Mouse (Mus musculus) fat pad, adult 2 months (tissue): ENCODE measurements around the gene Igf2.

ENCODE experiments used
- DNase-seq: peaks from one replicate; pipeline ENCODE4 v3.0.0-alpha.2; 2011; ENCODE audit warnings: low read depth, low spot score; ENCODE audit errors: extremely low read depth

Igf2 gene

DNA sequence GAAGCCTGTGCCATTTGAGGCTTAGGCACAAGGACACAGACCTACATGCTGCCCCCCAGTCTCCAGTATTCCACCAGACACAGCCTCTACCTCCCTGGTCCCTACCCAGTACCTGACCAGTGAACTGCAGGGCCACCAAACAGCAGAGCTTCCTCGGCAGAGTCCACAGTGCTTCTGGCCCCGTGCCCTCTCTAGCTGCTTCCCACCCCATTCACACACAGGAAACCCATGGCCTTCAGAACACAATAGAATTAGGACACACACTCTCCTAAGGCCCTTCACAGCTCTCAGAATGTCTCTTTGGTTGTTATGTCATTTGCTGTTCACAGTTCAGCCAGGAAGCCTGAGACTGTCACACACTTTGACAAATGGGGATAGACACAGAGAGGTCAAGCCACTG, at the start of gene Igf2:
Gene Igf2, minus strand, starts transcription at position 158 of the 400 bp plus-strand sequence.
- DNase-seq = no peak

- no peak for DNase-seq
Observed at GRCm38 (mm10) chr7:142714783-142715498, 48.3 kb upstream of the Igf2 start.

DNA sequence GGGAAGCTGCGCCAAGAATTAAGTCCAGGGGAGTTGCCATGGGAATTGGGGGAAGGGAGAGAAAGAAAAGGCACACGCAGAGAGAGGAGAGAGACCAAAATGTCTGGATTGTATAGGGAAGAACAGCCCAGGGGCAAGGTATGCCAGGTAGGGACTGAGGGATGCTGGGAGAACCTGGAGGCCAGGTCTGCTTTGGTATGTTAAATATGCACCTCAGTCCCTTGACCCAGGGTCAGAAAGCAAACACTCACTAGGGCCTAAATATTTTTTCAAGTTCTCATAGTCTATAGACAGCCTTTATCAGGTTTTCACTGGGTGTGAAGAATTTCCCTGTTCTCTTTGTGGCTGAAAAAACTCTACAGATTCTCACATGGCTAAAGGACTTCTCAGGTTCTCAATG, 40.3 kb upstream of the Igf2 start:
- no peak for DNase-seq

DNA sequence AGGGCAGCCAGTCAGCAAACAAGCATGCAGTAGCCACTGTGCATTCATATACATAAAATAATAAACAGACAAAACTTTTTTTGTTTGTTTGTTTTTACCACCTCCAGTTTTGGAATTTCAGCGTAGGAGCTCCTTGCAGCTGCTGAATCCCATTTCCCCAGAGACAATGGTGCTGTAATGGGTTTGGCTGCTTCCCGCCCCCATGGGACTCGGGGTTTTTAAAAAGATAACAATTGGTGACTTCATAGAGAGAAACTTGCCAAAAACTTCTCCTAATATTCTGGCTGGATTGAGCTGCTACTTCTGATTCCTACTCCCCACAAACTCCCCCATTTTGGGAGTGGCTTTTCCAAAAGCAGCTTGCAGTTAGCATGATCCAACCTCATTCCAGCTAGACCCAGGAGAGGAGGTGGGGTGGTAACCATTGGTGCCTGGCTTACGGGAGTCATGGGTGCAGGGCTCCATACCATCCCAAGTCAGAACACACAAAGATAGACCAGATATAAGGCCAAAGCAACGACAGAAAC, 32.8 kb upstream of the Igf2 start:
- no peak for DNase-seq

DNA sequence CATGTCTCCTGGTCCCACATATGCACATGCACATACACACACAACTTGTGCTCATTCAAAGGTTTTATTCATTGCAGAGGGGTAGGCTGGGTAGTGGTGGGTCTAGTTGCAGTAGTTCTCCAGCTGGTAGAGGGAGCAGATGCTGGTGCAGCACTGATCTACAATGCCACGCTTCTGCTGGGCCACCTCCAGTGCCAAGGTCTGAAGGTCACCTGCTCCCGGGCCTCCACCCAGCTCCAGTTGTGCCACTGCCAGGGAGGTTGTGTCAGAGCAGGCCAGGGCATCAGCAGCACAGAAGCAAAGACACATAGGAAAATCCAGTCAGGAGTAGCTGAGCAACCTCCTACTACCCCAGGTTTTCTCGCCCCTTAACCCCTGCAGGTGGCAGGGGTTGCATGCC, 12.0 kb upstream of the Igf2 start:
- no peak for DNase-seq

- DNase-seq = no peak
Observed at GRCm38 (mm10) chr7:142675644-142676043, 9.0 kb upstream of the Igf2 start.

DNA sequence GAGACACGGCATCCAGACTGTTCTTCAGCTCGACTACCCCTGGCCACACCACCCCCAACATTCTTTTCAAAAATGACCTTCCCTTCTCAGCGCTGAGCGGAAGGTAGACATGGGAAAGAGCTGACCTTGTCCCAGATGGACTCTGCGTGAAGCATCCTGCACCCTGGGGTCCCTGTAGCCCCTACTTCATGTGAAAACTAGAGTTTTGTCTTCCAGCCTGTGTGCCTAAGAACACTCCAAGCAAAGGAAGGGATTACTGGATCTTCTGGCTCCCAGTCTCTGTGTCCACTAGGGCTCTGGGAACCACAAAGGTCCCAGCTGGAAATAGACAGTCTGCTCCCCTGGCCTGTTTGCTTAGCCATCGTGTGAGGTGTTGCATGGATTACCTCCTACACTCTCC, 8.5 kb upstream of the Igf2 start:
- DNase-seq = no peak

DNA sequence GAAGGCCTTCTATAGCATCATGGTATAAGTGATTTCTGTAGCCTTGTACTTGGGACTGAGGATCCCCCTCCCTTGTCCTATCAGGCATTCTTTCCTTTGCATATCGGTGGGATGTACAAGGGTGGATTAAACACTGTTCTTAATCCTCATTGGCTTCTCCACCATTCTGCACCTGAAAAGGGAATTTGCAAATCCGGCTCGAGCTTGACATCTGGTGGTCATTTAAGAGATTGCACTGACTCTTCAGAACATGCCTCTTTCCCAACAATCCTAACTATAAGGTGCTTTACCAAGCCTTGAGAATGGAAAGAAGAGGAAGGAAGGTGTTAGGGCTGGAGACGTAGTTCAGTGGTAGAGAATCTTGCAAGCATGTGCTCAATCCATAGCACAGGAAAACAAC, 5.5 kb upstream of the Igf2 start:
- DNase-seq = no peak

GRCm38 (mm10) chr7:142671067-142671466, 4.5 kb upstream of the Igf2 start:
- DNase-seq = no peak

GRCm38 (mm10) chr7:142669751-142670625, 3.4 kb upstream of the Igf2 start, which contains the start of gene Gm49394:
Gene Gm49394 (minus strand): TSS chr7:142669942.
- no peak for DNase-seq

DNA sequence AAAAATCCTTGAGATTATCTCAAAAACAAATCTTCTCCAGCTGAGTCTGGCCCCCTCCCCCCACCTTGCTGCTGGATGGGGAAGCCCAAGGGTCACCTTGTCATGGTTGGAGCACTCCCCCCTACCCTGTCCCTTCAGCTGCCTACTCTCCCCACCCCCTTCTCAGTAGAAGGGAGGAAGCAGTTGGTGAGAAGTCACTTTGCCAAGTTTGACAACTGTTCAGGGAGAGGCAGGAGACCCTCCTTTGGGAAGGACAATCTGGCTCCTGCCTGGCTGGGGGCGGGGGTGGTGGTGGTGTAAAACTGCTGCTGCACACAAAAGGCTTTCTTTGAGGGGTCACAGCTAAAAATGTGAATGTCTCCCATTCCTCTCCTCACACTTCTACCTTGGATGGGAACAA, 1.7 kb upstream of the Igf2 start:
- no peak for DNase-seq

DNA sequence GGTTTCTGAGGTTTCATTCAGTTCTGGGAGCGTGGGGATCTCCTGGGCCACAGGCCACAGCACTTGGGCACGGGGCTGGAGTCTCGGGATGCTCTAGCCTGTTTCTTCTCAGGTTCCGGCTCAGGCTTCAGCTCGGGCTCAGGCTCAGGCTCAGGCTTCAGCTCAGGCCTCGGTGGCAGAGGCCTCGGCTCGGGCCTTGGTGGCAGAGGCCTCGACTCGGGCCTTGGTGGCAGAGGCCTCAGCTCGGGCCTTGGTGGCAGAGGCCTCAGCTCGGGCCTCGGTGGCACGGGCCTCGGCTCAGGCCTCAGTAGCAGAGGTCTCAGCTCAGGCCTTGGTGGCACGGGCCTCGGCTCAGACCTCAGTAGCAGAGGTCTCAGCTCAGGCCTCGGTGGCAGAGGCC, 905 bp upstream of the Igf2 start:
- no peak for DNase-seq

DNA sequence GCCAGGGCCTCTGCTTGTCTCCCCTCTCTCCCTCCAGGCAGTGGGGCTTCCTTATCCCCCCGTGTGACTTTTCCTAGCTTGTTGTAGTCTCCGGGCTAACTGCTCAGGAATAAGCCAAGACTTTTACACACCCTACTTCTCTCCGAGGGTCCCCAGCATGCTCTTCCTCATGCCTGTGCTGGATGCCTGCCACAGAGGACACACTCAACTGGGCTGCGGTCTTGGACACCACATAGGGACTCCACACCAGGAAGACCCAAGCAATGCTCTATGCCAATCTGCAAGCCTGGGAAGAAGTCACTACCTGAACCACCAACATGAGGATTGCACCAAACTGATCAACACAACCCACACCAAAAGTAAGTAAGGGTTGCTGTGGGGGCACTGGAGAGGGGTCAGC, 507 bp downstream of the Igf2 start:
- no peak for DNase-seq

GRCm38 (mm10) chr7:142665364-142665763, 1.3 kb downstream of the Igf2 start:
- DNase-seq = no peak

- no peak for DNase-seq
Observed at GRCm38 (mm10) chr7:142664465-142665029, 2.1 kb downstream of the Igf2 start.

GRCm38 (mm10) chr7:142663931-142664421, 2.6 kb downstream of the Igf2 start:
- no peak for DNase-seq

DNA sequence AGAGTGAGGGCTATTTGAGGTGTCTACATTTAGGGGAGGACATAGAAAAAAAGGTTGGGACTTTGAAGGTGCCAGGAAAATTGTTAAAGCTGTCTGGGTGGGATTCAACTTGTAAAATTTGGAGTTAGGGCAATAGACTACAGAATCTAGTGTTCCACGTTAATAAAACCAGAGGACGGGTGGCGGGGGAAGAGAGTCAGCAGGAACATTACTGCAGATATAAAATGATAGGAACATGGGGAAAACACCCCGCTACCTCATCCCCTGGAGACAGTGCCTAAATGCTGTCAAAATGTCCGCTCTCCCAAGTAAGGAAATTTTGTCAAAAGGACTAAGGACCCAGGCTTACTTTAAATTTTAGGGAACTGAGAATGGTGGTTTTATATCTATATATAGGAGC, 3.5 kb downstream of the Igf2 start:
- no peak for DNase-seq

- no peak for DNase-seq
Observed at GRCm38 (mm10) chr7:142661811-142662210, 4.8 kb downstream of the Igf2 start.

- no peak for DNase-seq
Observed at GRCm38 (mm10) chr7:142661046-142661445, 5.6 kb downstream of the Igf2 start.

DNA sequence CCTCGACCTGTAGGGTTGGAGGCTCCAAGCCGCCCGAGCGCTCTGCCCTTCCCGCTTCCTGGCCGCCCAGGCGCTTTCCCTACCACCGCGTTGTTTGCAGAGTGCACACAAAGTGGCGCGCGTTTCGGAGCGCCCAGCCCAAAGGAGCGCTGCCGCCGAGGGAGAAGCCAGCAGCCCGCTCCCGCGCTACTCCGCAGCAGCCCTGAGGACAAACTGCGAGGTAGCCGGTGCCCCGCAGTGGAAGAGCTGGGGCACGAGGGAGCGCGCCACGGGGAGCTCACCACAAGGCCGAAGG, 6.0 kb downstream of the Igf2 start:
- DNase-seq = no peak

DNA sequence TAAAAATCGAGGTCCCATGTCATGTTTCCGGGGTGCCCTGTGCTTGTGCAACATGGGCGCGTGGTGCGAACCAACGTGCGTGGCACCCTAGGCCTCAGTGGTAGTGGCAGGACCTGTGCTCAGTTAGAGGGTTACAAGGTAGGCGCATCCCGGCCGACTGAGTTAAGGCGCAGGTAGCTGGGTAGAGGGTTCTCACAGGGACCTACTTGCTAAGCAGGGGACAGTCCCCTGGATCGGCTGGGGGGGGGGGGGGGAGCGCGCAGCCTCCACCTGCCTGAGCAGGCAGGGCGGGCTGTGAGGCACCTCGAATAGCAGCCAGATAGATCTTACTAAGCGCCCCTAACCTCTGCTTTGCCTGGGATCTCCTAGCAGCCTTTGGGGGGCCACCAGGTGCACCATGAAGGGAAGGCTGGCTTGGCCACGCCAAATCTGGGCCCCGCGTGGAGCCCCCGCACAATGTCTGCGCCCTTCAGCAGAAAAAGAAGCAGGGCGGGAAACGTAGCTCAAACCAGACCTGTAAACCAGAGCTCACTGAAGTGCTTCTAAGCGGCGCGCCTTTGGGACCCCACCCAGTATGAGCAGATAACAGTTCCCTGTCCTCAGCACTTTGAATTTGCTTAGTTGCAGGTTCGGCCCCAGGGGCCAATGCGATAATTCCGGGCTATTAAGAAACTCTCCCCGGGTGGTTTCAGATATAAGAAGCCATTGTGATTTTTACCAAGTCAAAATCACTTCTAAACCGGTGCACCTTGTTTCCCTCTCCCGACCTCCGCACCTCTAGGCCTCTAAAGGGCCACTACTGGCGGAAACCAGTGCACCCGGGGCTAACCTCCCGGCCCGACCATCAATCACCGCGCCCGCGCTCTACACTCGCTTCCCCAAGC, 6.6 kb downstream of the Igf2 start:
- no peak for DNase-seq
